Mouse (Mus musculus) cerebellum, postnatal 4 days (tissue): Measurements from ENCODE around the gene Cnih3.

Experiments used
- DNase-seq, 2 experiments: peaks; one replicate each; pipeline ENCODE4 v3.0.0; 2022; ENCODE audit warnings: low spot score in 2 of 2, mixed read lengths in 1 of 2

Gene Cnih3

GRCm38 (mm10) chr1:181453106-181453505 lies 100.7 kb downstream of the Cnih3 start:
- DNase-seq = no peak

GRCm38 (mm10) chr1:181456911-181457310 lies 104.5 kb downstream of the Cnih3 start:
- DNase-seq = no peak

- peak in 1 of 2 experiments; percentile 55 for DNase-seq
Measured at GRCm38 (mm10) chr1:181459431-181460105, 107.1 kb downstream of the Cnih3 start.

DNA sequence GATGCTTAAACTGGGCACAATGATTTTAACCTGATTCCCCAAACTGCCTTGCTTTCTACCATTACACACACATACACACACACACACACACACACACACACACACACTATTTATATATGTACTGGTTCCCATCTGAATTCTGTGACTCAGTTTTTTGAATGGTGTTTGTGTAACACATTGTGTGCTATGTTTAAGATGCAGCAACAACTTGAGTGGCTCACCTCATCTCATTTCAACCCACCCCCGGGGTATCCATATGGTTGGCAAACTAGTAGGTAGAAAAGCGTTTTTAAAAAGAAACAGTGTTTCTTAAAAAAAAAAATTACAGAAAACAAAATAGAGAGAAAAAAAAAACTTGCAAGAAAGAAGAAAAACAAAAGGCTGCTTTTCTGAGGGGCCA lies 107.9 kb downstream of the Cnih3 start:
- DNase-seq = no peak

GRCm38 (mm10) chr1:181461484-181461883 lies 109.1 kb downstream of the Cnih3 start:
- DNase-seq = no peak

GRCm38 (mm10) chr1:181462051-181462905 lies 109.8 kb downstream of the Cnih3 start:
- DNase-seq = no peak

DNA sequence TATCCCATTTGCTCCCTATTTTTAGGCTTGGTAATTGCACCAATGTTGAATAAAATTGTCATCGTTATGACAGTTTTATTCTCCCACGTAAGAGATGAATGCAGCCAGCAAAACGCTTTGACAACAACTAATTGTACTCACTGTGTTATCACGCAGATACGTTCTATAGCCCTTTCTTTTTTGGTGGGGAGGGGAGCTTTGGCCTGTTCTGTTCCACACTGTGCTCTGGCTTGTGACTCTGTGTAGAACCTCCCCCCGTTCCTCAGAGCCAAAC lies 110.4 kb downstream of the Cnih3 start:
- no peak for DNase-seq

GRCm38 (mm10) chr1:181465027-181465426 lies 112.6 kb downstream of the Cnih3 start:
- DNase-seq = peak in 1 of 2 experiments; percentile 19

GRCm38 (mm10) chr1:181466040-181466439 lies 113.6 kb downstream of the Cnih3 start:
- no peak for DNase-seq

DNA sequence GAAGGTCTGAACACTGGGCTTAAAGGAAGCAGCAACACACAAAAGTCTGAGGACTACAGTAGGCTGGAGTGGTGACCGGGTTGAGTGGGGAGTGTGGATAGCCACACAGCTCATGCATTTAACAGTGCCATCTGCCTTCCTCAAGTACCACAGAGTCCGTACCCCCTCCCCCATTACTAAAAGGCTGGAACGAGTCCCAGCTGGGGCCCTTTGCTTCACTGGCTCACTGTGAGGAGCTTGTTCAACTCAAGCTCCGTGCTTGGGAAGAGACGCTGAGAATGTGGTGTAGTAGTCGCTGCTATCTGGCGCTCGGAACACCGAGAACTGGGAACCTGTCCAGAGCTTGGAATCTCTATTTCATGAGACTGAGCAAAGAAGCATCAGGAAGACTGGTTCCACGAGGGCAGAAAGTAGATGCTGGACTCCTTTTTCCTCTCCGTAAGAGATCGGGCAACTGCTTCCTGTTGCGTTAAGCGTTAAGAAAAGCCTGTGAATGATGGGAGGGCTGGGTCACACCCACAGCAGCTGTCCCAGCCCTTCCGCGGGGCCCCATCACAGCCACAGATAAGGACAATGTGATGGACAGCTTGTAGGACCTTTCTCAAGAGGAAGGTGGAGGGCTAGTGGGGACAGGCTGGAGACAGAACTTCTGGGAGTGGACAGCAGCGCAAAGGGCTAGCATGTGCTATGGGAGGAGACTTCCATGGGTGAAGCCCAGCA lies 114.3 kb downstream of the Cnih3 start:
- peak in 1 of 2 experiments; percentile 68 for DNase-seq

- no peak for DNase-seq
Measured at GRCm38 (mm10) chr1:181467321-181467670, 114.9 kb downstream of the Cnih3 start.

- no peak for DNase-seq
Measured at GRCm38 (mm10) chr1:181469415-181469814, 117.0 kb downstream of the Cnih3 start.

- no peak for DNase-seq
Measured at GRCm38 (mm10) chr1:181476141-181476540, 123.7 kb downstream of the Cnih3 start.

DNA sequence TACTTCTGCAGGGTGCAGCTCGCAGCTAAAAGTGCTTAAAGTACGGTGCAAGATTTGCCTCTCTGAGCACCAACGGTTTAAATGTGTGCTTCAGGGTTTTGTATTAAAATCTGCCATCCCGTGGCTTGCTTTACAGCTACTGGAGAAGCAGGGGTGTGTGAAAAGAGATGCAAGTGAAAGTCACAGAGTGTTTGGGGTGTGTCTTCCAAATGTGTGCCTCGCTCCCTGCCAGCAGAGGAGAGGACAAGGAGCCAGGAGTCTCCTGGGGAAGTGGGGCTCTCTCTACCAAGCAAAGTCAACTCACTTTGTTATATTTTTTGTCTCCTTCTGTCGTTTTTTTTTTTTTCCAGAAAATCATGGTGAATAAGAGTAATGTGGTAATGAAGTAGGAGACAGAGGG lies 124.1 kb downstream of the Cnih3 start:
- no peak for DNase-seq

- DNase-seq = peak in 1 of 2 experiments; percentile 44
Measured at GRCm38 (mm10) chr1:181484696-181485095, 132.3 kb downstream of the Cnih3 start.

- no peak for DNase-seq
Measured at GRCm38 (mm10) chr1:181503471-181503870, 151.0 kb downstream of the Cnih3 start.

- DNase-seq = no peak
Measured at GRCm38 (mm10) chr1:181505367-181505766, 152.9 kb downstream of the Cnih3 start.
